Mouse (Mus musculus) embryonic facial prominence, embryonic 15.5 days (tissue): ENCODE data around the gene Irx6. TPM values are rescaled to one million over a fixed set of nuclear protein-coding genes. Genes with fewer than 3 reads are reported as not detected.

Experiments used
- ATAC-seq: fragments of 200-750 bp; cut with Nextera tagmentation; 2 replicates; pipeline ENCODE4 v1.8.0; 2017; ENCODE audit warnings: low read depth, moderate TSS enrichment; ENCODE audit not compliant: insufficient number of reproducible peaks, low FRiP score, low TSS enrichment
- H3K27ac ChIP-seq: fragments of 300-500 bp; sonication (generic); replicated peaks from 2 replicates; pipeline ENCODE4 v1.5.1; 2015; ENCODE audit warnings: mild to moderate bottlenecking, inconsistent platforms
- H3K27me3 ChIP-seq: fragments of 300-500 bp; sonication (generic); 2 replicates; pipeline ENCODE4 v1.6.1; 2015; ENCODE audit warnings: inconsistent platforms
- H3K36me3 ChIP-seq: fragments of 300-500 bp; sonication (generic); 2 replicates; pipeline ENCODE4 v1.6.1; 2015; ENCODE audit warnings: mild to moderate bottlenecking, inconsistent platforms
- H3K4me1 ChIP-seq: fragments of 300-500 bp; sonication (generic); 2 replicates; pipeline ENCODE4 v1.6.1; 2015; ENCODE audit warnings: inconsistent platforms
- H3K4me2 ChIP-seq: fragments of 300-500 bp; sonication (generic); replicated peaks from 2 replicates; pipeline ENCODE4 v1.6.1; 2015; ENCODE audit warnings: mild to moderate bottlenecking, inconsistent platforms
- H3K4me3 ChIP-seq: fragments of 300-500 bp; sonication (generic); replicated peaks from 2 replicates; pipeline ENCODE4 v1.5.1; 2015; ENCODE audit warnings: mild to moderate bottlenecking, inconsistent platforms
- H3K9ac ChIP-seq: fragments of 300-500 bp; sonication (generic); 2 replicates; pipeline ENCODE4 v1.6.1; 2015; ENCODE audit warnings: inconsistent platforms
- H3K9me3 ChIP-seq: fragments of 300-500 bp; sonication (generic); replicated peaks from 2 replicates; pipeline ENCODE4 v1.6.1; 2016; ENCODE audit warnings: inconsistent platforms
- WGBS: fragments of 180-500 bp; shearing (Covaris S2); methylation state at CpG from one replicate; pipeline ENCODE4 v1.1.7; 2015; 5-methylcytosine and 5-hydroxymethylcytosine counted together
- polyA plus RNA-seq: library from polyadenylated mRNA; unstranded; fragments of >200 nt; fragmentation: Nextera tagmentation; extraction: Ambion mirVana; gene quantifications from 2 replicates; pipeline ENCODE4 v1.2.1, GENCODE M21; 2015

Irx6 gene
- polyA plus RNA-seq, 1 experiment from 2014 or later, result 0.48 TPM

GRCm38 (mm10) chr8:92673555-92674243 is 389 bp upstream of the Irx6 start:
- H3K27ac ChIP-seq, result no peak overlapping the region
- no peaks in the 10 kb centered on the region for H3K9me3 ChIP-seq
- peak overlapping the region; percentile 71 for H3K4me2 ChIP-seq
- peak overlapping the region; percentile 38 for H3K4me3 ChIP-seq
- no peaks in the 10 kb centered on the region for H3K36me3 ChIP-seq
- no peak overlapping the region for H3K9ac ChIP-seq
- WGBS, result 0% methylated on average over 30 of the region's 30 CpGs
- H3K4me1 ChIP-seq, result peaks cover 30% of the 10 kb centered on the region
- peaks cover 91% of the 10 kb centered on the region for H3K27me3 ChIP-seq
- peak; percentile 75 for ATAC-seq

- Histone ChIP-seq H3K9ac (no peak overlapping the region), H3K4me3 (0 out of 2 replicates have a peak overlapping the region, but pooled peaks have one; percentile 1), H3K36me3 (no peaks in the 10 kb centered on the region), H3K4me1 (peaks cover 23% of the 10 kb centered on the region), H3K27ac (no peak overlapping the region), H3K9me3 (no peaks in the 10 kb centered on the region), H3K27me3 (peaks cover 81% of the 10 kb centered on the region), H3K4me2 (0 out of 2 replicates have a peak overlapping the region, but pooled peaks have one; percentile 6)
- ATAC-seq, result no peak
- WGBS, result 20% methylated on average over 16 of the region's 16 CpGs
These were observed 4.3 kb downstream of the Irx6 start for GRCm38 (mm10) chr8:92678407-92678806.

- H3K27me3 ChIP-seq, result 0 out of 2 replicates have a peak, but pooled peaks cover 4% of the 10 kb centered on the region
- no peak overlapping the region for H3K4me3 ChIP-seq
- no peak for ATAC-seq
- H3K36me3 ChIP-seq, result no peaks in the 10 kb centered on the region
- H3K9me3 ChIP-seq, result no peaks in the 10 kb centered on the region
- H3K27ac ChIP-seq, result no peak overlapping the region
- no peak overlapping the region for H3K4me2 ChIP-seq
- WGBS, result 83% methylated on average over 5 of the region's 5 CpGs
- H3K9ac ChIP-seq, result no peak overlapping the region
- 0 out of 2 replicates have a peak, but pooled peaks cover 8% of the 10 kb centered on the region for H3K4me1 ChIP-seq
These were observed 23.3 kb downstream of the Irx6 start for GRCm38 (mm10) chr8:92697361-92697760.

GRCm38 (mm10) chr8:92698411-92698810 is 24.3 kb downstream of the Irx6 start:
- Histone ChIP-seq H3K27me3 (0 out of 2 replicates have a peak, but pooled peaks cover 4% of the 10 kb centered on the region), H3K4me1 (0 out of 2 replicates have a peak, but pooled peaks cover 8% of the 10 kb centered on the region), H3K27ac (no peak overlapping the region), H3K36me3 (no peaks in the 10 kb centered on the region), H3K4me2 (no peak overlapping the region), H3K4me3 (no peak overlapping the region), H3K9me3 (no peaks in the 10 kb centered on the region), H3K9ac (no peak overlapping the region)
- no peak for ATAC-seq
- 65% methylated on average over 3 of the region's 3 CpGs for WGBS

GRCm38 (mm10) chr8:92699922-92700540 is 25.9 kb downstream of the Irx6 start:
- no peak overlapping the region for H3K27ac ChIP-seq
- H3K36me3 ChIP-seq, result no peaks in the 10 kb centered on the region
- H3K4me2 ChIP-seq, result no peak overlapping the region
- no peak overlapping the region for H3K4me3 ChIP-seq
- 0 out of 2 replicates have a peak, but pooled peaks cover 4% of the 10 kb centered on the region for H3K27me3 ChIP-seq
- 28% methylated on average over 8 of the region's 8 CpGs for WGBS
- no peaks in the 10 kb centered on the region for H3K9me3 ChIP-seq
- no peak for ATAC-seq
- H3K4me1 ChIP-seq, result 0 out of 2 replicates have a peak, but pooled peaks cover 8% of the 10 kb centered on the region
- no peak overlapping the region for H3K9ac ChIP-seq

GRCm38 (mm10) chr8:92703375-92703774 is 29.3 kb downstream of the Irx6 start:
- Histone ChIP-seq H3K9me3 (no peaks in the 10 kb centered on the region), H3K4me2 (no peak overlapping the region), H3K27me3 (no peaks in the 10 kb centered on the region), H3K27ac (no peak overlapping the region), H3K36me3 (no peaks in the 10 kb centered on the region), H3K4me3 (no peak overlapping the region), H3K9ac (no peak overlapping the region), H3K4me1 (0 out of 2 replicates have a peak, but pooled peaks cover 8% of the 10 kb centered on the region)
- WGBS, result 83% methylated on average over 3 of the region's 3 CpGs
- no peak for ATAC-seq

GRCm38 (mm10) chr8:92706311-92706710 is 32.2 kb downstream of the Irx6 start:
- ATAC-seq, result no peak
- WGBS, result 54% methylated on average over 2 of the region's 2 CpGs

GRCm38 (mm10) chr8:92713286-92713685 is 39.2 kb downstream of the Irx6 start:
- no peak overlapping the region for H3K9ac ChIP-seq
- 81% methylated on average over 1 of the region's 1 CpGs for WGBS
- no peak overlapping the region for H3K4me2 ChIP-seq
- no peak overlapping the region for H3K4me3 ChIP-seq
- H3K36me3 ChIP-seq, result no peaks in the 10 kb centered on the region
- H3K4me1 ChIP-seq, result 0 out of 2 replicates have a peak, but pooled peaks cover 6% of the 10 kb centered on the region
- no peak overlapping the region for H3K27ac ChIP-seq
- H3K9me3 ChIP-seq, result no peaks in the 10 kb centered on the region
- no peaks in the 10 kb centered on the region for H3K27me3 ChIP-seq
- no peak for ATAC-seq

More at GRCm38 (mm10) chr8:92706311-92706710, 32.2 kb downstream of the Irx6 start:
- Histone ChIP-seq H3K4me2 (no peak overlapping the region), H3K9ac (no peak overlapping the region), H3K27ac (no peak overlapping the region), H3K4me1 (no peaks in the 10 kb centered on the region), H3K9me3 (no peaks in the 10 kb centered on the region), H3K4me3 (no peak overlapping the region), H3K27me3 (no peaks in the 10 kb centered on the region), H3K36me3 (no peaks in the 10 kb centered on the region)

GRCm38 (mm10) chr8:92717418-92717817 is 43.3 kb downstream of the Irx6 start:
- H3K36me3 ChIP-seq, result no peaks in the 10 kb centered on the region
- H3K4me2 ChIP-seq, result no peak overlapping the region
- H3K9ac ChIP-seq, result no peak overlapping the region
- no peaks in the 10 kb centered on the region for H3K27me3 ChIP-seq
- 0 out of 2 replicates have a peak overlapping the region, but pooled peaks have one; percentile 41 for H3K27ac ChIP-seq
- 21% methylated on average over 4 of the region's 4 CpGs for WGBS
- H3K9me3 ChIP-seq, result no peaks in the 10 kb centered on the region
- no peak overlapping the region for H3K4me3 ChIP-seq
- peak; percentile 54 for ATAC-seq
- peaks cover 17% of the 10 kb centered on the region; the same call in 1 of the 2 replicates for H3K4me1 ChIP-seq

- Histone ChIP-seq H3K27me3 (no peaks in the 10 kb centered on the region), H3K9ac (no peak overlapping the region), H3K36me3 (no peaks in the 10 kb centered on the region), H3K4me2 (no peak overlapping the region), H3K4me3 (no peak overlapping the region), H3K9me3 (no peaks in the 10 kb centered on the region), H3K27ac (0 out of 2 replicates have a peak overlapping the region, but pooled peaks have one; percentile 41), H3K4me1 (peaks cover 17% of the 10 kb centered on the region)
- 55% methylated on average over 5 of the region's 5 CpGs for WGBS
- ATAC-seq, result no peak
These were observed 44.0 kb downstream of the Irx6 start for GRCm38 (mm10) chr8:92718057-92718456.

- H3K27ac ChIP-seq, result no peak overlapping the region
- peak; percentile 90 for ATAC-seq
- peak overlapping the region; percentile 31 for H3K4me2 ChIP-seq
- no peak overlapping the region for H3K9ac ChIP-seq
- H3K4me3 ChIP-seq, result no peak overlapping the region
- H3K36me3 ChIP-seq, result no peaks in the 10 kb centered on the region
- peaks cover 17% of the 10 kb centered on the region for H3K4me1 ChIP-seq
- WGBS, result 29% methylated on average over 12 of the region's 12 CpGs
- peaks cover 2% of the 10 kb centered on the region; the same call in 1 of the 2 replicates for H3K27me3 ChIP-seq
- no peaks in the 10 kb centered on the region for H3K9me3 ChIP-seq
These were observed 47.3 kb downstream of the Irx6 start for GRCm38 (mm10) chr8:92721266-92721935.
